ENCODE assay signal across 18 mouse cellular contexts in the genomic region with DNA sequence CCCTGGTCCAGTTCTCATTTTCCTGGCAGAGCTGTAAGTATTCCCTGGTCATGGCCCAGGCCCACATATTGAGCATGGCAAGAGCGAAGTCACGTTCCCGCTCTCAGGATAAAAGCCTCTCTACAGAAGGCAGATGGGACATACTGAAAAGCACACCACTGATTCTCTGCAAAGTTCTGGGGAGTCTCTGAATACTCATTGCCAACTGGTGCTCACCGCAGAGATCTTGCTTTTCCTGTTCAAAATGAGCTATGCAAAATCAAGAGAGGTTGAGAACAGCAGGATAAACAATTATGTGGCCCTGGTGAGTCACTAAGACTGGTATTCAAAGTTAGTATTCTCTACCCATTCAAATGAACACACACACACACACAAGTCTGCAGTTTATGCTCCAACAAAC.
DNase-seq lines count a peak whose midpoint lies in the region; ATAC-seq and TF ChIP-seq lines count a peak whose summit lies in the region.
"Had no signal": no experiment of that assay in that cellular context is flagged by ENCODE, and none has a peak within 500 bp of the region (broad histone marks: within the 10 kb centered on the region; RNA-seq: fewer than 3 reads in every experiment).

No protein-coding gene starts in this region.

- H3K27ac ChIP-seq in heart, embryonic 12.5 days (ENCODE audit: poor library complexity, severe bottlenecking): peak overlapping the region; percentile 55
- no peak overlapping the region for H3K27ac ChIP-seq in lung, postnatal 0 days (ENCODE audit: low read length)
- H3K27ac ChIP-seq in limb, embryonic 10.5 days: no peak overlapping the region
- H3K27ac ChIP-seq: embryonic facial prominence, embryonic 13.5 days; hindbrain, embryonic 10.5 days; left cerebral cortex, adult 2 months; limb, embryonic 12.5 days; liver, embryonic 13.5 days; midbrain, embryonic 10.5 days had no signal

- H3K4me1 ChIP-seq in heart, embryonic 12.5 days (replicated peaks): peaks cover 46% of the 10 kb centered on the region
- H3K4me1 ChIP-seq in lung, postnatal 0 days (ENCODE audit: insufficient read depth, low read depth, low read length): peaks cover 4% of the 10 kb centered on the region; the same call in 1 of the 2 replicates
- H3K4me1 ChIP-seq in limb, embryonic 10.5 days: no peaks in the 10 kb centered on the region
- H3K4me1 ChIP-seq: limb, embryonic 12.5 days had no signal

- no peak overlapping the region for H3K4me3 ChIP-seq in heart, embryonic 12.5 days
- no peak overlapping the region for H3K4me3 ChIP-seq in lung, postnatal 0 days (ENCODE audit: low read depth, low read length)
- H3K4me3 ChIP-seq in myocyte: no peak overlapping the region
- no peak overlapping the region for H3K4me3 ChIP-seq in limb, embryonic 10.5 days
- H3K4me3 ChIP-seq: embryonic facial prominence, embryonic 13.5 days; hindbrain, embryonic 10.5 days; left cerebral cortex, adult 2 months; limb, embryonic 12.5 days; liver, embryonic 13.5 days; midbrain, embryonic 10.5 days had no signal

- peaks cover 12% of the 10 kb centered on the region for H3K79me2 ChIP-seq in myocyte (ENCODE audit: control insufficient read depth, insufficient read depth)

- H3K4me2 ChIP-seq in heart, embryonic 12.5 days: no peak overlapping the region
- H3K4me2 ChIP-seq in lung, postnatal 0 days (replicated peaks; ENCODE audit: low read depth, low read length): no peak overlapping the region
- peak overlapping the region; percentile 24 for H3K4me2 ChIP-seq in myocyte (ENCODE audit: low read depth)
- H3K4me2 ChIP-seq: embryonic facial prominence, embryonic 13.5 days; limb, embryonic 12.5 days; liver, embryonic 13.5 days had no signal

- no peaks in the 10 kb centered on the region for H3K36me3 ChIP-seq in heart, embryonic 12.5 days
- H3K36me3 ChIP-seq in lung, postnatal 0 days (ENCODE audit: insufficient read depth, low read length): no peaks in the 10 kb centered on the region
- no peaks in the 10 kb centered on the region for H3K36me3 ChIP-seq in myocyte (ENCODE audit: control insufficient read depth, insufficient read depth)
- no peaks in the 10 kb centered on the region for H3K36me3 ChIP-seq in limb, embryonic 10.5 days
- H3K36me3 ChIP-seq: embryonic facial prominence, embryonic 13.5 days; hindbrain, embryonic 10.5 days; limb, embryonic 12.5 days; liver, embryonic 13.5 days; midbrain, embryonic 10.5 days had no signal

- H3K27me3 ChIP-seq in heart, embryonic 12.5 days (replicated peaks): no peaks in the 10 kb centered on the region
- no peaks in the 10 kb centered on the region for H3K27me3 ChIP-seq in lung, postnatal 0 days (replicated peaks; ENCODE audit: insufficient read depth, low read length)
- H3K27me3 ChIP-seq in Patski (no peaks in the 10 kb centered on the region), myocyte (ENCODE audit: control insufficient read depth, insufficient read depth, insufficient read length) (no peaks in the 10 kb centered on the region)
- H3K27me3 ChIP-seq in limb, embryonic 10.5 days (ENCODE audit: low read depth, poor library complexity, severe bottlenecking): no peaks in the 10 kb centered on the region
- H3K27me3 ChIP-seq: embryonic facial prominence, embryonic 13.5 days; limb, embryonic 12.5 days; liver, embryonic 13.5 days had no signal

- in situ Hi-C loops in Patski (cut with MboI; ENCODE audit: low pct_unique_long_range_greater_than_20kb): no loop called here

- TF ChIP-seq EP300 in lung, postnatal 0 days (IDR thresholded peaks at IDR 0.05): no peak

- no peak for ATAC-seq in heart, embryonic 12.5 days (ENCODE audit: insufficient number of reproducible peaks, low FRiP score)
- peak; percentile 43; the same call in 1 of the 2 replicates for ATAC-seq in lung, postnatal 0 days
- peak; percentile 87 for ATAC-seq in Patski

- no peak overlapping the region for H3K9ac ChIP-seq in heart, embryonic 12.5 days
- H3K9ac ChIP-seq in lung, postnatal 0 days (replicated peaks; ENCODE audit: low read depth): no peak overlapping the region
- H3K9ac ChIP-seq: embryonic facial prominence, embryonic 13.5 days; limb, embryonic 12.5 days; liver, embryonic 13.5 days had no signal

- intact Hi-C loops in heart, postnatal 14 days (cut with DNase I): no loop called here
- intact Hi-C loops in gastrocnemius, postnatal 36 days (cut with DNase I): no loop called here

- TF ChIP-seq CTCF in lung, postnatal 0 days (IDR thresholded peaks at IDR 0.05): no peak
- TF ChIP-seq CTCF in Patski (IDR thresholded peaks at IDR 0.05): no peak

- no peak for DNase-seq in heart, postnatal 14 days
- DNase-seq in lung, postnatal 0 days (ENCODE audit: low spot score): peak; percentile 56
- no peak for DNase-seq in lung, postnatal 10 days
- DNase-seq in Patski (ENCODE audit: low read depth, low spot score): peak; percentile 27
- no peak for DNase-seq in limb, embryonic 10.5 days (ENCODE audit: low spot score)
- no peak for DNase-seq in gastrocnemius, postnatal 36 days
- DNase-seq: cerebellum, adult 9-11 months; kidney, adult 8-10 months; kidney, postnatal 25 days; liver, embryonic 13.5 days; thymus, postnatal 14 days had no signal

- no peak overlapping the region for H3ac ChIP-seq in myocyte (ENCODE audit: control insufficient read depth, insufficient read length)

- POLR2A ChIA-PET in Patski (lab: Charles Lee): no interaction called here

- no peak for TF ChIP-seq POLR2A in myocyte (IDR thresholded peaks at IDR 0.05; ENCODE audit: insufficient read length, low read depth)

- 68% methylated on average over 4 of the region's 4 CpGs for WGBS in heart, embryonic 12.5 days
- WGBS in lung, postnatal 0 days: 82% methylated on average over 4 of the region's 4 CpGs
- WGBS in limb, embryonic 10.5 days: 94% methylated on average over 4 of the region's 4 CpGs

- CTCF ChIA-PET in Patski (lab: Charles Lee): no interaction called here

- H3K9me3 ChIP-seq in heart, embryonic 12.5 days (replicated peaks): no peaks in the 10 kb centered on the region
- no peaks in the 10 kb centered on the region for H3K9me3 ChIP-seq in lung, postnatal 0 days (ENCODE audit: low read length)
- no peaks in the 10 kb centered on the region for H3K9me3 ChIP-seq in limb, embryonic 10.5 days (replicated peaks)
- H3K9me3 ChIP-seq: embryonic facial prominence, embryonic 13.5 days; hindbrain, embryonic 10.5 days; limb, embryonic 12.5 days; liver, embryonic 13.5 days; midbrain, embryonic 10.5 days had no signal

TF ChIP-seq in myocyte, 11 proteins besides CTCF, POLR2A, EP300 and RAD21:
- TF ChIP-seq CEBPB (IDR thresholded peaks at IDR 0.05; ENCODE audit: insufficient read depth, poor library complexity, severe bottlenecking) (no peak), TCF12 (IDR thresholded peaks at IDR 0.05; ENCODE audit: insufficient read depth, poor library complexity, severe bottlenecking) (no peak), TCF3 (IDR thresholded peaks at IDR 0.05; ENCODE audit: insufficient read length, low read depth) (no peak), REST (IDR thresholded peaks at IDR 0.05; ENCODE audit: insufficient read depth, insufficient read length) (no peak), SRF (IDR thresholded peaks at IDR 0.05; ENCODE audit: control insufficient read depth, insufficient read length, low read depth) (no peak)
TF ChIP-seq in myocyte: peak in this region for 0.

Comparison
In these comparisons a context has a peak if more than half of its experiments do, and no peak if none do; other contexts are left out.
1. DNase-seq: peak in lung, postnatal 0 days (single experiment) and Patski (single experiment); none in heart, postnatal 14 days (0 of 2), lung, postnatal 10 days (single experiment), limb, embryonic 10.5 days (single experiment) and gastrocnemius, postnatal 36 days (0 of 2).